Mouse (Mus musculus): ENCODE data around the gene Nagk. TPM values are rescaled to one million over a fixed set of nuclear protein-coding genes. Genes with fewer than 3 reads are reported as not detected.
"Not testable (repeated sequence)": the region's sequence is repeated elsewhere in the genome, so short reads cannot be mapped to it uniquely, and the experiment has no call there.

The Nagk gene
- polyA plus RNA-seq, 1 experiment: 37.3 TPM

GRCm38 (mm10) chr6:83818996-83819395 is 24.2 kb downstream of the Nagk start:
- no peak overlapping the region for H3ac ChIP-seq (ENCODE audit: control insufficient read depth, insufficient read length, low read depth)
- no peaks in the 10 kb centered on the region for H3K27me3 ChIP-seq (ENCODE audit: control insufficient read depth, insufficient read depth, insufficient read length)
- no peak for TF ChIP-seq MYOG (IDR thresholded peaks at IDR 0.05; ENCODE audit: control insufficient read depth, extremely low read depth, insufficient read length)
- no peak for TF ChIP-seq FOSL1 (IDR thresholded peaks at IDR 0.05; ENCODE audit: insufficient read depth, low read length, poor library complexity, severe bottlenecking)
- TF ChIP-seq MAX (IDR thresholded peaks at IDR 0.05): no peak
- no peak for TF ChIP-seq USF1 (IDR thresholded peaks at IDR 0.05; ENCODE audit: low read depth)
- peaks cover 22% of the 10 kb centered on the region for H3K79me2 ChIP-seq (ENCODE audit: control insufficient read depth, insufficient read depth)
- H3K4me3 ChIP-seq (ENCODE audit: insufficient read depth, poor library complexity, severe bottlenecking): no peak overlapping the region
- H3K36me3 ChIP-seq (ENCODE audit: control insufficient read depth, insufficient read depth): peaks cover 4% of the 10 kb centered on the region
- no peaks in the 10 kb centered on the region for H3K79me3 ChIP-seq (ENCODE audit: low read depth)

- no peaks in the 10 kb centered on the region for H3K36me3 ChIP-seq (ENCODE audit: control insufficient read depth, insufficient read depth)
- peaks cover 22% of the 10 kb centered on the region for H3K79me2 ChIP-seq (ENCODE audit: control insufficient read depth, insufficient read depth)
- H3ac ChIP-seq (ENCODE audit: control insufficient read depth, insufficient read length, low read depth): no peak overlapping the region
- no peaks in the 10 kb centered on the region for H3K27me3 ChIP-seq (ENCODE audit: control insufficient read depth, insufficient read depth, insufficient read length)
- no peak overlapping the region for H3K4me3 ChIP-seq (ENCODE audit: insufficient read depth, poor library complexity, severe bottlenecking)
- no peak for TF ChIP-seq USF1 (IDR thresholded peaks at IDR 0.05; ENCODE audit: low read depth)
- TF ChIP-seq FOSL1 (IDR thresholded peaks at IDR 0.05; ENCODE audit: insufficient read depth, low read length, poor library complexity, severe bottlenecking): no peak
- TF ChIP-seq MYOD1 (IDR thresholded peaks at IDR 0.05; ENCODE audit: control insufficient read depth, insufficient read length, low read depth): no peak
- no peak for TF ChIP-seq MAX (IDR thresholded peaks at IDR 0.05)
- TF ChIP-seq MYOG (IDR thresholded peaks at IDR 0.05; ENCODE audit: control insufficient read depth, extremely low read depth, insufficient read length): no peak
- no peak for TF ChIP-seq CEBPB (IDR thresholded peaks at IDR 0.05; ENCODE audit: low read depth)
- TF ChIP-seq CTCF (IDR thresholded peaks at IDR 0.05; ENCODE audit: control insufficient read depth, insufficient read depth, insufficient read length): no peak
- no peaks in the 10 kb centered on the region for H3K79me3 ChIP-seq (ENCODE audit: low read depth)
These were observed 26.1 kb downstream of the Nagk start for GRCm38 (mm10) chr6:83820727-83821515.

- Histone ChIP-seq H3K36me3 (ENCODE audit: control insufficient read depth, insufficient read depth) (no peaks in the 10 kb centered on the region), H3K4me3 (ENCODE audit: insufficient read depth, poor library complexity, severe bottlenecking) (no peak overlapping the region), H3K27me3 (ENCODE audit: control insufficient read depth, insufficient read depth, insufficient read length) (no peaks in the 10 kb centered on the region), H3K79me3 (ENCODE audit: low read depth) (peaks cover 2% of the 10 kb centered on the region), H3ac (ENCODE audit: control insufficient read depth, insufficient read length, low read depth) (no peak overlapping the region), H3K79me2 (ENCODE audit: control insufficient read depth, insufficient read depth) (peaks cover 22% of the 10 kb centered on the region)
- TF ChIP-seq CTCF (IDR thresholded peaks at IDR 0.05; ENCODE audit: control insufficient read depth, insufficient read depth, insufficient read length) (no peak), CEBPB (IDR thresholded peaks at IDR 0.05; ENCODE audit: low read depth) (no peak), MYOG (IDR thresholded peaks at IDR 0.05; ENCODE audit: control insufficient read depth, extremely low read depth, insufficient read length) (no peak), FOSL1 (IDR thresholded peaks at IDR 0.05; ENCODE audit: insufficient read depth, low read length, poor library complexity, severe bottlenecking) (no peak), USF1 (IDR thresholded peaks at IDR 0.05; ENCODE audit: low read depth) (no peak), MYOD1 (IDR thresholded peaks at IDR 0.05; ENCODE audit: control insufficient read depth, insufficient read length, low read depth) (no peak), MAX (IDR thresholded peaks at IDR 0.05) (no peak)
These were observed 27.1 kb downstream of the Nagk start for GRCm38 (mm10) chr6:83821856-83822255.

- TF ChIP-seq CTCF (IDR thresholded peaks at IDR 0.05; ENCODE audit: control insufficient read depth, insufficient read depth, insufficient read length) (no peak), CEBPB (IDR thresholded peaks at IDR 0.05; ENCODE audit: low read depth) (no peak), USF1 (IDR thresholded peaks at IDR 0.05; ENCODE audit: low read depth) (no peak), MYOG (IDR thresholded peaks at IDR 0.05; ENCODE audit: control insufficient read depth, extremely low read depth, insufficient read length) (no peak), FOSL1 (IDR thresholded peaks at IDR 0.05; ENCODE audit: insufficient read depth, low read length, poor library complexity, severe bottlenecking) (no peak), MYOD1 (IDR thresholded peaks at IDR 0.05; ENCODE audit: control insufficient read depth, insufficient read length, low read depth) (no peak), MAX (IDR thresholded peaks at IDR 0.05) (no peak)
- peaks cover 4% of the 10 kb centered on the region for H3K36me3 ChIP-seq (ENCODE audit: control insufficient read depth, insufficient read depth)
- H3K27me3 ChIP-seq (ENCODE audit: control insufficient read depth, insufficient read depth, insufficient read length): no peaks in the 10 kb centered on the region
- peaks cover 10% of the 10 kb centered on the region for H3K79me2 ChIP-seq (ENCODE audit: control insufficient read depth, insufficient read depth)
- H3K4me3 ChIP-seq (ENCODE audit: insufficient read depth, poor library complexity, severe bottlenecking): peak overlapping the region; percentile 49
- H3ac ChIP-seq (ENCODE audit: control insufficient read depth, insufficient read length, low read depth): peak overlapping the region; percentile 89
- H3K79me3 ChIP-seq (ENCODE audit: low read depth): peaks cover 4% of the 10 kb centered on the region
These were observed 36.3 kb downstream of the Nagk start for GRCm38 (mm10) chr6:83830941-83831605.

GRCm38 (mm10) chr6:83831606-83832123 is 36.9 kb downstream of the Nagk start, which contains the start of gene Paip2b:
Gene Paip2b, minus strand, starts transcription at chr6:83831741.
- Histone ChIP-seq H3K79me2 (ENCODE audit: control insufficient read depth, insufficient read depth) (peaks cover 10% of the 10 kb centered on the region), H3ac (ENCODE audit: control insufficient read depth, insufficient read length, low read depth) (peak within 1 kb of the TSS; percentile 89), H3K27me3 (ENCODE audit: control insufficient read depth, insufficient read depth, insufficient read length) (no peaks in the 10 kb centered on the region), H3K79me3 (ENCODE audit: low read depth) (peaks cover 3% of the 10 kb centered on the region), H3K4me3 (ENCODE audit: insufficient read depth, poor library complexity, severe bottlenecking) (peak within 1 kb of the TSS; percentile 49), H3K36me3 (ENCODE audit: control insufficient read depth, insufficient read depth) (peaks cover 4% of the 10 kb centered on the region)
- peak; percentile 69 for TF ChIP-seq CTCF (IDR thresholded peaks at IDR 0.05; ENCODE audit: control insufficient read depth, insufficient read depth, insufficient read length)
- no peak for TF ChIP-seq MYOG (IDR thresholded peaks at IDR 0.05; ENCODE audit: control insufficient read depth, extremely low read depth, insufficient read length)
- TF ChIP-seq FOSL1 (IDR thresholded peaks at IDR 0.05; ENCODE audit: insufficient read depth, low read length, poor library complexity, severe bottlenecking): no peak
- TF ChIP-seq MAX (IDR thresholded peaks at IDR 0.05): peak; percentile 70
- no peak for TF ChIP-seq MYOD1 (IDR thresholded peaks at IDR 0.05; ENCODE audit: control insufficient read depth, insufficient read length, low read depth)
- no peak for TF ChIP-seq CEBPB (IDR thresholded peaks at IDR 0.05; ENCODE audit: low read depth)

GRCm38 (mm10) chr6:83832393-83832792 is 37.6 kb downstream of the Nagk start:
- H3K79me2 ChIP-seq (ENCODE audit: control insufficient read depth, insufficient read depth): peaks cover 10% of the 10 kb centered on the region
- not testable (repeated sequence) for H3K27me3 ChIP-seq (ENCODE audit: control insufficient read depth, insufficient read depth, insufficient read length); H3K4me3 ChIP-seq (ENCODE audit: insufficient read depth, poor library complexity, severe bottlenecking)

More at GRCm38 (mm10) chr6:83832393-83832792, 37.6 kb downstream of the Nagk start:
- not testable (repeated sequence) for H3ac ChIP-seq (ENCODE audit: control insufficient read depth, insufficient read length, low read depth); H3K79me3 ChIP-seq (ENCODE audit: low read depth); H3K36me3 ChIP-seq (ENCODE audit: control insufficient read depth, insufficient read depth)
